Mouse (Mus musculus): ENCODE data around the gene Slc35e3. TPM values are rescaled to one million over a fixed set of nuclear protein-coding genes. Genes with fewer than 3 reads are reported as not detected.

Gene Slc35e3
- polyA plus RNA-seq, 1 experiment: not detected

DNA sequence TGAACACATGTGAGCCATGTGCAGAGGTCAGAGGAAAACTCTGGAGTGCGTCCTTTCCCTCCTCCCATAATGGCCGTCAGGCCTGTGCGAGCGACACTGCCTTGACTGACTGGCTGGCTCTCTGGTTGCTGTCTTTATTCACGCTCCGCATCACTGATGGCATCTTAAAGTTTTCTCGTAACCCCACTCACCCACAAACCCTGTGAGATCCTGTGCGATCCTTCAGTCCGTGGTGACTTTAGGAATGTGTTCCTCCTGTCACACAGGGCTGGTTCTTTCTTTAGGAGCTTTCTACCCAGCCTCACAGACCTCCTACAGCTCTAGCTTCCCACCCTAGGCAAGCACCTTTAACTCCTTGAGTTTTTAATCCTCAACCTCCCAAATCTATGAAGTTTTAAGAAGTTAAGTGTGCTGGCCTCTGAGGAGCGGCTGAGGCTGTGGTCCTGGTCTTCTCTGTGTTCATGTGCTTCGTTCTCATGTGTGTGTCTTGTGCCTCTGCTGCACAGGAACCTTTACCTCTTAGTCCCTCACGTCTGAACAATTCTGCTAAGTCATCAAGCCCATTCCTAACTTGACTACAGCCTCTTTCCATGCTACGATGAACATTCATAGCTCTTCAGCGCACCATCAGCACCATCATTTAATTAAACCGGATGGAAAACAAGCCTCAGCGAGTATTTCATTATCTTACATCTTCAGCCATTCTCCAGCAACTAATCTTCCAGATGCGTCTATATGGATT is 26.4 kb upstream of the Slc35e3 start:
- 93% methylated on average over 17 of the region's 17 CpGs for WGBS
- Histone ChIP-seq H3K4me1 (ENCODE audit: control insufficient read depth, insufficient read depth, low read length) (no peaks in the 10 kb centered on the region), H3K27ac (ENCODE audit: insufficient read depth, low read depth, low read length) (no peak overlapping the region), H3K4me3 (ENCODE audit: insufficient read depth, low read depth, low read length) (no peak overlapping the region)
- TF ChIP-seq POLR2A (IDR thresholded peaks at IDR 0.05; ENCODE audit: insufficient read depth, low read depth, low read length) (no peak), CTCF (IDR thresholded peaks at IDR 0.05; ENCODE audit: insufficient read depth, low read depth, low read length) (no peak)

DNA sequence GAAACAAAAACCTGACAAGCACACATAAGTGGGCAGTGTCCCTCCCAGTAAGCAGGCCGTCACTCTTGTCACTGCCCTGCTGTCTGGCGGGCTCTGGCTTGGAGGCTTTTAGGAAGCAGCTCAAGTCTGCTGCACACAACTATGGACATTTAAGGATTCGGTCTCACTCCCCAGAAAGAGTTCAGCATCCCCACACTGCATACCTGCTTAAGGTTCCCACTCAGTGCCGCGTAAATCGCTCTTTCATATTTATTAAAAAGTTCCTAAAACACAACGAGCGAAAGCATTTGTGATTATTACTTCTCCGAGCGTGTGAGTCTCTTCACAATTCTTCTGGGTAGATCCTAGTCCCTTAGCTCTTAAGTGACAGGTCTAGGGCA is 25.0 kb upstream of the Slc35e3 start:
- Histone ChIP-seq H3K4me1 (ENCODE audit: control insufficient read depth, insufficient read depth, low read length) (no peaks in the 10 kb centered on the region), H3K4me3 (ENCODE audit: insufficient read depth, low read depth, low read length) (no peak overlapping the region), H3K27ac (ENCODE audit: insufficient read depth, low read depth, low read length) (no peak overlapping the region)
- TF ChIP-seq CTCF (IDR thresholded peaks at IDR 0.05; ENCODE audit: insufficient read depth, low read depth, low read length): no peak
- no peak for TF ChIP-seq POLR2A (IDR thresholded peaks at IDR 0.05; ENCODE audit: insufficient read depth, low read depth, low read length)
- 95% methylated on average over 10 of the region's 10 CpGs for WGBS

- TF ChIP-seq POLR2A (IDR thresholded peaks at IDR 0.05; ENCODE audit: insufficient read depth, low read depth, low read length) (no peak), CTCF (IDR thresholded peaks at IDR 0.05; ENCODE audit: insufficient read depth, low read depth, low read length) (no peak)
- no peaks in the 10 kb centered on the region for H3K4me1 ChIP-seq (ENCODE audit: control insufficient read depth, insufficient read depth, low read length)
- no peak overlapping the region for H3K27ac ChIP-seq (ENCODE audit: insufficient read depth, low read depth, low read length)
- H3K4me3 ChIP-seq (ENCODE audit: insufficient read depth, low read depth, low read length): no peak overlapping the region
- 93% methylated on average over 18 of the region's 18 CpGs for WGBS
Observed at GRCm38 (mm10) chr10:117770286-117771130, 24.3 kb upstream of the Slc35e3 start.

- Histone ChIP-seq H3K4me3 (ENCODE audit: insufficient read depth, low read depth, low read length) (no peak overlapping the region), H3K4me1 (ENCODE audit: control insufficient read depth, insufficient read depth, low read length) (no peaks in the 10 kb centered on the region), H3K27ac (ENCODE audit: insufficient read depth, low read depth, low read length) (no peak overlapping the region)
- WGBS: 95% methylated on average over 9 of the region's 9 CpGs
- TF ChIP-seq CTCF (IDR thresholded peaks at IDR 0.05; ENCODE audit: insufficient read depth, low read depth, low read length): no peak
- TF ChIP-seq POLR2A (IDR thresholded peaks at IDR 0.05; ENCODE audit: insufficient read depth, low read depth, low read length): no peak
Observed at GRCm38 (mm10) chr10:117769541-117770285, 23.5 kb upstream of the Slc35e3 start.

DNA sequence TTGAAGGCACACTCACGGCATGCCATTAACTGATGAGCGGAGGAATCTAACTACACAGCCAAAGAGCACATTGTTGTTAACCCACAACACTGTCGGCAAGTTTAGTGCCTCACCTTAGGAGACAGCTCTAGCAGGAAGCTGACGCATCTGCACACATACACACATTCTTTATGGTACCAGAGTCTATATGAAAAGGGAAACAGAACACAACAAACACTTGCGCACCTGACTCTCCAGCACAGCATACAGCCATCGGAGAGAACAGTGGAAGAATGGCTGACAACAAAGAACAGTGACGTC is 21.9 kb upstream of the Slc35e3 start:
- Histone ChIP-seq H3K4me3 (ENCODE audit: insufficient read depth, low read depth, low read length) (no peak overlapping the region), H3K4me1 (ENCODE audit: control insufficient read depth, insufficient read depth, low read length) (no peaks in the 10 kb centered on the region), H3K27ac (ENCODE audit: insufficient read depth, low read depth, low read length) (no peak overlapping the region)
- TF ChIP-seq CTCF (IDR thresholded peaks at IDR 0.05; ENCODE audit: insufficient read depth, low read depth, low read length) (no peak), POLR2A (IDR thresholded peaks at IDR 0.05; ENCODE audit: insufficient read depth, low read depth, low read length) (no peak)
- WGBS: 68% methylated on average over 7 of the region's 7 CpGs

GRCm38 (mm10) chr10:117767286-117768140 is 21.3 kb upstream of the Slc35e3 start:
- Histone ChIP-seq H3K27ac (ENCODE audit: insufficient read depth, low read depth, low read length) (no peak overlapping the region), H3K4me3 (ENCODE audit: insufficient read depth, low read depth, low read length) (no peak overlapping the region), H3K4me1 (ENCODE audit: control insufficient read depth, insufficient read depth, low read length) (no peaks in the 10 kb centered on the region)
- TF ChIP-seq CTCF (IDR thresholded peaks at IDR 0.05; ENCODE audit: insufficient read depth, low read depth, low read length) (no peak), POLR2A (IDR thresholded peaks at IDR 0.05; ENCODE audit: insufficient read depth, low read depth, low read length) (no peak)
- WGBS: 84% methylated on average over 10 of the region's 10 CpGs

DNA sequence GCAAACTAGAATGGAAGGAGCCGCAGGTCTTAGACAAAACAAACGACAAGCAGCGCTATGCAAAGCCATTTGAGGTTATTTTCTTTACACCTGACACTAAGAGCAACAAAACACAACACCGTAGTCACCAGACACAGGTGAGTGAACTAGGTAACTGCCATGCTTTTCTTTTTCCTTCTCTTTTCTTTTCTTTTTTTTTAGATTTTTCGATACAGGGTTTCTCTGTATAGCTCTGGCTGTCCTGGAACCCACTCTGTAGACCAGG is 20.7 kb upstream of the Slc35e3 start:
- H3K27ac ChIP-seq (ENCODE audit: insufficient read depth, low read depth, low read length): no peak overlapping the region
- no peak overlapping the region for H3K4me3 ChIP-seq (ENCODE audit: insufficient read depth, low read depth, low read length)
- H3K4me1 ChIP-seq (ENCODE audit: control insufficient read depth, insufficient read depth, low read length): no peaks in the 10 kb centered on the region
- TF ChIP-seq CTCF (IDR thresholded peaks at IDR 0.05; ENCODE audit: insufficient read depth, low read depth, low read length) (no peak), POLR2A (IDR thresholded peaks at IDR 0.05; ENCODE audit: insufficient read depth, low read depth, low read length) (no peak)
- 95% methylated on average over 5 of the region's 5 CpGs for WGBS

DNA sequence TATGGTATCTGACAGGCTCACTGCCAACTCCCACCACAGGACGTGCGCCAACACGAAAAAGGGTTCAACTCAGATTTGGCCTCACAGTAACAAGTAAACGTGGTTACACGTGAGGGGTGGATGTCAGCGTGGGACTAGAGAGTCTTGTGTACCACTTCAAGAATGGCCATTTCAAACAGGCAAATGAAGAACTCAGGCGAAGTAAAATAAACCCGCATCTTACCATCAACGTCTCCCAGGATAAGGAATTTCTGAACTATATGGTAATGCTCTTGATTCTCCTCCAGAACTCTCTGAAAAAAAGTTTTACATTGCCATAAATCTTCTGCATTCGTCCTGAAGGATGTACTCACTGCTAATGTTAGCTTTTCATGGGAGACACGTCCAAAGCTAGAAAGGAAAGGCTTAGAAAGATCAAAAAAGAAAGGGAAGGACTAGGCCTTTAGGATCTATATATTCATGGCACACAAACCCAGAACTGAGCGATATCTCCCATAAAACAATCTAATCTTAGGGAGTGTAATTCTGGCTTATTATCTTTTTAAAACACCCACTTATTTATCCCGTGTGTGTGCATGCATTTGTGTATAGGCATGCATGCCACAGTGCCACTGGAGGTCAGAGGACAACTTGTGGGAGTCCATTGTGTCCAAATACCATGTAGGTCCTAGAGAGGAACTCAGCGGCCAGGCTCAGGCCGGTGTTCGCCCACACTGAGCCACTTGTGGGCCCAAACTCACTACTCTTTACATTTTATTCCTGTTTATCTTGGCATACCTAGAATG is 20.1 kb upstream of the Slc35e3 start:
- H3K4me1 ChIP-seq (ENCODE audit: control insufficient read depth, insufficient read depth, low read length): no peaks in the 10 kb centered on the region
- WGBS: 92% methylated on average over 16 of the region's 16 CpGs
- H3K4me3 ChIP-seq (ENCODE audit: insufficient read depth, low read depth, low read length): no peak overlapping the region
- TF ChIP-seq POLR2A (IDR thresholded peaks at IDR 0.05; ENCODE audit: insufficient read depth, low read depth, low read length) (no peak), CTCF (IDR thresholded peaks at IDR 0.05; ENCODE audit: insufficient read depth, low read depth, low read length) (no peak)
- H3K27ac ChIP-seq (ENCODE audit: insufficient read depth, low read depth, low read length): no peak overlapping the region

Measured in olfactory bulb, adult 2 months (tissue).